Mouse (Mus musculus) E14TG2a.4 (cell line): ENCODE results near the gene Gm21915.

Source experiments
- CTCF ChIP-seq: conservative IDR thresholded peaks from 2 replicates; pipeline ENCODE4 v1.5.1; 2014; ENCODE audit warnings: low read length
- NANOG ChIP-seq: IDR thresholded peaks from 2 replicates; pipeline ENCODE4 v1.6.1; 2014; ENCODE audit warnings: borderline replicate concordance, low read length, mixed read lengths
- POU5F1 ChIP-seq: IDR thresholded peaks from 2 replicates; pipeline ENCODE4 v1.6.1; 2014; ENCODE audit warnings: low read length, borderline replicate concordance

DNA sequence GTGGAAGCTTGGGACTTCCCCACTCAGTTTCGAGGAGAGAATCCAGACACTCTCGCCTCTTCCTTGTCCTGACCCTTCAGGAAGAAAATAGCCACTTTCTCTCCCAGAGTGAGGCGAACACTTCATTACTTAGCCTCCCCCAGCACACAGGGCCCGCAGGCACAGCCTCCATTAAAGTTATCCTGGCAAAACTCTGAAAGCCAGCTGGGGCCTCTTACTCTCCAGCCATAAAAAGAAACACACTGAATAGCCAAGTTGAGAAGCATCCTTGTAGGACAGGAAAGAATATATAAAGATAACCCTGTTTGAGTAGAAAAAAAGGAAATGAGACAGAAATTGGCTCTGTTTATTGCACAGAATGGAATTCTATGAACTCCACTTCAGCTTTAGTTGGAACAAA lies 8.2 kb downstream of the Gm21915 start:
- TF ChIP-seq CTCF (no peak), POU5F1 (no peak), NANOG (no peak)
